In the genomic region with DNA sequence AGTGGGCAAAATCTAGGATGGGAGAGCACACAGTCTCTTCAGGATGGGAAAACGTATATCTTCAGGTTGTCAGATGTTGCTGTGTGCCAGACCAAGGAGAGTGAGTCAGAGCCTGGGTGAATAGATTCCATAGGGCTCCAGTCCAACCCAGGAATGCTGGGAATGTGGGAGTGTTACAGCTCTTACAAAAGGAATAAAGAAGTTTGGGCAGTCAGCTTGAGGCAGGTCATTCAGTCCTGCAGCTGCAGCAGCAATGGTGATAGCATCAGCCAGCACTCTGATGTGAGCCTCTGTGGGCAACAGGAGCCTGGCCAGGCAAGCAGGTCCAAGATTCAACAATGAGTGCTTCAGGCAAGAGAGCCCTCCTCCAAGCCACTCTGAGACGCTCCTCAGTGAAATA, we compare ENCODE assay signal across 8 mouse cellular contexts.
DNase-seq lines count a peak whose midpoint lies in the region; ATAC-seq and TF ChIP-seq lines count a peak whose summit lies in the region.

No protein-coding gene starts in this region.

- no peak for TF ChIP-seq CTCF in liver, postnatal 0 days (IDR thresholded peaks at IDR 0.05; ENCODE audit: low read depth)

- DNase-seq in embryonic facial prominence, embryonic 10.5 days (ENCODE audit: low spot score): peak; percentile 9
- DNase-seq in kidney, postnatal 10 days: peak; percentile 24
- peak; percentile 5 to 8 for DNase-seq in right cerebral cortex, postnatal 36 days (ENCODE audit: low spot score in 2 of 2)
- DNase-seq in T-cell, adult 2 months (ENCODE audit: low spot score): no peak
- no peak for DNase-seq in liver, postnatal 0 days
- DNase-seq in layer of hippocampus, adult 11-12 months (ENCODE audit: low spot score): no peak

- no peaks in the 10 kb centered on the region for H3K9me3 ChIP-seq in neural tube, embryonic 13.5 days
- H3K9me3 ChIP-seq in neural tube, embryonic 15.5 days (replicated peaks): no peaks in the 10 kb centered on the region
- no peaks in the 10 kb centered on the region for H3K9me3 ChIP-seq in embryonic facial prominence, embryonic 10.5 days
- H3K9me3 ChIP-seq in liver, postnatal 0 days (ENCODE audit: low read length): no peaks in the 10 kb centered on the region

- H3K4me1 ChIP-seq in neural tube, embryonic 13.5 days (replicated peaks): peaks cover 9% of the 10 kb centered on the region; the same call in 1 of the 2 replicates
- 0 out of 2 replicates have a peak, but pooled peaks cover 5% of the 10 kb centered on the region for H3K4me1 ChIP-seq in neural tube, embryonic 15.5 days
- H3K4me1 ChIP-seq in embryonic facial prominence, embryonic 10.5 days: peaks cover 9% of the 10 kb centered on the region
- H3K4me1 ChIP-seq in liver, postnatal 0 days (ENCODE audit: insufficient read depth): no peaks in the 10 kb centered on the region

- no peaks in the 10 kb centered on the region for H3K27me3 ChIP-seq in neural tube, embryonic 13.5 days
- H3K27me3 ChIP-seq in neural tube, embryonic 15.5 days (replicated peaks): no peaks in the 10 kb centered on the region
- no peaks in the 10 kb centered on the region for H3K27me3 ChIP-seq in embryonic facial prominence, embryonic 10.5 days (replicated peaks; ENCODE audit: low read depth, poor library complexity, severe bottlenecking)
- no peaks in the 10 kb centered on the region for H3K27me3 ChIP-seq in liver, postnatal 0 days (ENCODE audit: insufficient read depth, low read length)

- H3K4me2 ChIP-seq in neural tube, embryonic 13.5 days: no peak overlapping the region
- H3K4me2 ChIP-seq in neural tube, embryonic 15.5 days: no peak overlapping the region
- H3K4me2 ChIP-seq in liver, postnatal 0 days (ENCODE audit: low read depth, low read length): no peak overlapping the region

- 45% methylated on average over 2 of the region's 2 CpGs for WGBS in neural tube, embryonic 13.5 days
- WGBS in neural tube, embryonic 15.5 days: 54% methylated on average over 2 of the region's 2 CpGs
- 43% methylated on average over 2 of the region's 2 CpGs for WGBS in embryonic facial prominence, embryonic 10.5 days
- 49% methylated on average over 2 of the region's 2 CpGs for WGBS in liver, postnatal 0 days (ENCODE audit: insufficient replicate concordance)

- 0 out of 2 replicates have a peak, but pooled peaks have one; percentile 23 for ATAC-seq in neural tube, embryonic 13.5 days (ENCODE audit: low read depth)
- ATAC-seq in neural tube, embryonic 15.5 days (ENCODE audit: low FRiP score): no peak
- no peak for ATAC-seq in liver, postnatal 0 days

- H3K4me3 ChIP-seq in neural tube, embryonic 13.5 days: no peak overlapping the region
- no peak overlapping the region for H3K4me3 ChIP-seq in neural tube, embryonic 15.5 days (replicated peaks)
- no peak overlapping the region for H3K4me3 ChIP-seq in embryonic facial prominence, embryonic 10.5 days
- H3K4me3 ChIP-seq in liver, postnatal 0 days (ENCODE audit: low read depth, low read length): no peak overlapping the region

- H3K36me3 ChIP-seq in neural tube, embryonic 13.5 days: no peaks in the 10 kb centered on the region
- H3K36me3 ChIP-seq in neural tube, embryonic 15.5 days: no peaks in the 10 kb centered on the region
- H3K36me3 ChIP-seq in embryonic facial prominence, embryonic 10.5 days (replicated peaks): no peaks in the 10 kb centered on the region
- H3K36me3 ChIP-seq in liver, postnatal 0 days (replicated peaks; ENCODE audit: insufficient read depth, low read length): no peaks in the 10 kb centered on the region

- no peak for TF ChIP-seq EP300 in liver, postnatal 0 days (IDR thresholded peaks at IDR 0.05; ENCODE audit: low read depth)

- H3K9ac ChIP-seq in neural tube, embryonic 13.5 days: no peak overlapping the region
- no peak overlapping the region for H3K9ac ChIP-seq in neural tube, embryonic 15.5 days (replicated peaks)
- no peak overlapping the region for H3K9ac ChIP-seq in liver, postnatal 0 days (replicated peaks)

- no peak overlapping the region for H3K27ac ChIP-seq in neural tube, embryonic 13.5 days (replicated peaks)
- no peak overlapping the region for H3K27ac ChIP-seq in neural tube, embryonic 15.5 days (replicated peaks)
- H3K27ac ChIP-seq in embryonic facial prominence, embryonic 10.5 days (replicated peaks): no peak overlapping the region
- H3K27ac ChIP-seq in liver, postnatal 0 days (ENCODE audit: low read depth): no peak overlapping the region

Comparison
In these comparisons a context has a peak if more than half of its experiments do, and no peak if none do; other contexts are left out.
1. DNase-seq: peak in embryonic facial prominence, embryonic 10.5 days (single experiment), kidney, postnatal 10 days (single experiment) and right cerebral cortex, postnatal 36 days (2 of 2); none in T-cell, adult 2 months (single experiment), liver, postnatal 0 days (single experiment) and layer of hippocampus, adult 11-12 months (single experiment).